Mouse (Mus musculus): Measurements from ENCODE around the gene Set. TPM values are rescaled to one million over a fixed set of nuclear protein-coding genes. Genes with fewer than 3 reads are reported as not detected.
"Not testable (repeated sequence)": the region's sequence is repeated elsewhere in the genome, so short reads cannot be mapped to it uniquely, and the experiment has no call there.

Gene Set
- total RNA-seq, 1 experiment = 901 TPM

- Histone ChIP-seq H3K4me1 (ENCODE audit: control insufficient read depth in 2 of 2, insufficient read depth in 2 of 2, low read length in 2 of 2, poor library complexity in 1 of 2) (peaks cover 3 to 12% of the 10 kb centered on the region in 2 experiments; a peak in 2 of 4 replicates), H3K4me3 (ENCODE audit: insufficient read depth in 1 of 2, low read depth in 1 of 2, low read length in 2 of 2, poor library complexity in 1 of 2, severe bottlenecking in 1 of 2) (no peak overlapping the region; a peak in 1 of 4 replicates), H3K27ac (ENCODE audit: insufficient read depth, low read depth, low read length, poor library complexity, severe bottlenecking) (peak overlapping the region; percentile 32; the same call in 1 of the 2 replicates), H3K9ac (ENCODE audit: insufficient read depth, low read depth, low read length, poor library complexity, severe bottlenecking) (peak overlapping the region; percentile 91; the same call in 1 of the 2 replicates), H3K9me3 (ENCODE audit: control insufficient read depth, insufficient read depth, low read depth, low read length) (no peaks in the 10 kb centered on the region), H3K36me3 (ENCODE audit: control insufficient read depth, insufficient read depth, low read length, poor library complexity, severe bottlenecking) (peaks cover 5% of the 10 kb centered on the region; the same call in 1 of the 2 replicates)
- in situ Hi-C loops (cut with MboI; ENCODE audit: low sequenced_read_pairs in 2 of 2, unreplicated experiment in 2 of 2) = no loop called here
- DNase-seq (ENCODE audit: low read depth, low spot score) = no peak
- TF ChIP-seq CHD2 (IDR thresholded peaks at IDR 0.05; ENCODE audit: low read depth, low read length) (no peak), HCFC1 (IDR thresholded peaks at IDR 0.05; ENCODE audit: borderline replicate concordance, insufficient read depth, low read length) (no peak), ZC3H11A (IDR thresholded peaks at IDR 0.05; ENCODE audit: borderline replicate concordance, low read depth, low read length) (no peak), MAFK (IDR thresholded peaks at IDR 0.05; ENCODE audit: insufficient read depth, low read depth, low read length) (no peak), ZNF384 (IDR thresholded peaks at IDR 0.05; ENCODE audit: low read depth, low read length) (no peak)
Measured at GRCm38 (mm10) chr2:30049831-30050230, 7.3 kb upstream of the Set start.

GRCm38 (mm10) chr2:30051992-30052761 lies 5.0 kb upstream of the Set start:
- H3K9me3 ChIP-seq (ENCODE audit: control insufficient read depth, insufficient read depth, low read depth, low read length) = no peaks in the 10 kb centered on the region
- peaks cover under 1% of the 10 kb centered on the region; the same call in 1 of the 2 replicates for H3K36me3 ChIP-seq (ENCODE audit: control insufficient read depth, insufficient read depth, low read length, poor library complexity, severe bottlenecking)
- in situ Hi-C loops (cut with MboI; ENCODE audit: low sequenced_read_pairs in 2 of 2, unreplicated experiment in 2 of 2) = no loop called here
- H3K4me1 ChIP-seq (ENCODE audit: control insufficient read depth in 2 of 2, insufficient read depth in 2 of 2, low read length in 2 of 2, poor library complexity in 1 of 2) = peaks cover 3 to 13% of the 10 kb centered on the region in 2 experiments; a peak in 3 of 4 replicates
- DNase-seq (ENCODE audit: low read depth, low spot score) = no peak
- H3K27ac ChIP-seq (ENCODE audit: insufficient read depth, low read depth, low read length, poor library complexity, severe bottlenecking) = no peak overlapping the region; the same call in 1 of the 2 replicates
- TF ChIP-seq HCFC1 (IDR thresholded peaks at IDR 0.05; ENCODE audit: borderline replicate concordance, insufficient read depth, low read length) (no peak), ZNF384 (IDR thresholded peaks at IDR 0.05; ENCODE audit: low read depth, low read length) (no peak), ZC3H11A (IDR thresholded peaks at IDR 0.05; ENCODE audit: borderline replicate concordance, low read depth, low read length) (no peak), MAFK (IDR thresholded peaks at IDR 0.05; ENCODE audit: insufficient read depth, low read depth, low read length) (no peak), CHD2 (IDR thresholded peaks at IDR 0.05; ENCODE audit: low read depth, low read length) (no peak)
- no peak overlapping the region for H3K4me3 ChIP-seq (ENCODE audit: insufficient read depth in 1 of 2, low read depth in 1 of 2, low read length in 2 of 2, poor library complexity in 1 of 2, severe bottlenecking in 1 of 2)
- 0 out of 2 replicates have a peak overlapping the region, but pooled peaks have one; percentile 7 for H3K9ac ChIP-seq (ENCODE audit: insufficient read depth, low read depth, low read length, poor library complexity, severe bottlenecking)

- in situ Hi-C loops (cut with MboI; ENCODE audit: low sequenced_read_pairs in 2 of 2, unreplicated experiment in 2 of 2); H3K4me3 ChIP-seq (ENCODE audit: insufficient read depth in 1 of 2, low read depth in 1 of 2, low read length in 2 of 2, poor library complexity in 1 of 2, severe bottlenecking in 1 of 2); H3K36me3 ChIP-seq (ENCODE audit: control insufficient read depth, insufficient read depth, low read length, poor library complexity, severe bottlenecking); DNase-seq (ENCODE audit: low read depth, low spot score); H3K9ac ChIP-seq (ENCODE audit: insufficient read depth, low read depth, low read length, poor library complexity, severe bottlenecking); H3K27ac ChIP-seq (ENCODE audit: insufficient read depth, low read depth, low read length, poor library complexity, severe bottlenecking); H3K9me3 ChIP-seq (ENCODE audit: control insufficient read depth, insufficient read depth, low read depth, low read length); H3K4me1 ChIP-seq (ENCODE audit: control insufficient read depth in 2 of 2, insufficient read depth in 2 of 2, low read length in 2 of 2, poor library complexity in 1 of 2): not testable (repeated sequence)
Measured at GRCm38 (mm10) chr2:30055310-30055709, 1.9 kb upstream of the Set start.

GRCm38 (mm10) chr2:30056736-30057135 lies 442 bp upstream of the Set start:
- Histone ChIP-seq H3K4me3 (ENCODE audit: insufficient read depth in 1 of 2, low read depth in 1 of 2, low read length in 2 of 2, poor library complexity in 1 of 2, severe bottlenecking in 1 of 2) (no peak overlapping the region), H3K36me3 (ENCODE audit: control insufficient read depth, insufficient read depth, low read length, poor library complexity, severe bottlenecking) (no peaks in the 10 kb centered on the region), H3K4me1 (ENCODE audit: control insufficient read depth in 2 of 2, insufficient read depth in 2 of 2, low read length in 2 of 2, poor library complexity in 1 of 2) (peaks cover 0 to 9% of the 10 kb centered on the region in 2 experiments), H3K9me3 (ENCODE audit: control insufficient read depth, insufficient read depth, low read depth, low read length) (no peaks in the 10 kb centered on the region), H3K27ac (ENCODE audit: insufficient read depth, low read depth, low read length, poor library complexity, severe bottlenecking) (peak overlapping the region; percentile 5; the same call in 1 of the 2 replicates), H3K9ac (ENCODE audit: insufficient read depth, low read depth, low read length, poor library complexity, severe bottlenecking) (no peak overlapping the region)
- TF ChIP-seq CHD2 (IDR thresholded peaks at IDR 0.05; ENCODE audit: low read depth, low read length) = no peak
- no peak for TF ChIP-seq HCFC1 (IDR thresholded peaks at IDR 0.05; ENCODE audit: borderline replicate concordance, insufficient read depth, low read length)
- TF ChIP-seq MAFK (IDR thresholded peaks at IDR 0.05; ENCODE audit: insufficient read depth, low read depth, low read length) = no peak
- TF ChIP-seq ZNF384 (IDR thresholded peaks at IDR 0.05; ENCODE audit: low read depth, low read length) = no peak
- TF ChIP-seq ZC3H11A (IDR thresholded peaks at IDR 0.05; ENCODE audit: borderline replicate concordance, low read depth, low read length) = no peak
- in situ Hi-C loops (cut with MboI; ENCODE audit: low sequenced_read_pairs in 2 of 2, unreplicated experiment in 2 of 2) = no loop called here
- DNase-seq (ENCODE audit: low read depth, low spot score) = no peak
